Mouse (Mus musculus) embryonic facial prominence, embryonic 15.5 days (tissue): ENCODE measurements at regions not wholly inside any gene's neighbourhood (a gene's known extent, or its start where the extent isn't known, plus 50 kb on each side); places are given as distances from the start of the nearest gene placed in this dataset.

Source experiments
- ATAC-seq: fragments of 200-750 bp; cut with Nextera tagmentation; 2 replicates; pipeline ENCODE4 v1.8.0; 2017; ENCODE audit warnings: low read depth, moderate TSS enrichment; ENCODE audit not compliant: insufficient number of reproducible peaks, low FRiP score, low TSS enrichment
- H3K27ac ChIP-seq: fragments of 300-500 bp; sonication (generic); replicated peaks from 2 replicates; pipeline ENCODE4 v1.5.1; 2015; ENCODE audit warnings: mild to moderate bottlenecking, inconsistent platforms
- H3K27me3 ChIP-seq: fragments of 300-500 bp; sonication (generic); 2 replicates; pipeline ENCODE4 v1.6.1; 2015; ENCODE audit warnings: inconsistent platforms
- H3K36me3 ChIP-seq: fragments of 300-500 bp; sonication (generic); 2 replicates; pipeline ENCODE4 v1.6.1; 2015; ENCODE audit warnings: mild to moderate bottlenecking, inconsistent platforms
- H3K4me1 ChIP-seq: fragments of 300-500 bp; sonication (generic); 2 replicates; pipeline ENCODE4 v1.6.1; 2015; ENCODE audit warnings: inconsistent platforms
- H3K4me2 ChIP-seq: fragments of 300-500 bp; sonication (generic); replicated peaks from 2 replicates; pipeline ENCODE4 v1.6.1; 2015; ENCODE audit warnings: mild to moderate bottlenecking, inconsistent platforms
- H3K4me3 ChIP-seq: fragments of 300-500 bp; sonication (generic); replicated peaks from 2 replicates; pipeline ENCODE4 v1.5.1; 2015; ENCODE audit warnings: mild to moderate bottlenecking, inconsistent platforms
- H3K9ac ChIP-seq: fragments of 300-500 bp; sonication (generic); 2 replicates; pipeline ENCODE4 v1.6.1; 2015; ENCODE audit warnings: inconsistent platforms
- H3K9me3 ChIP-seq: fragments of 300-500 bp; sonication (generic); replicated peaks from 2 replicates; pipeline ENCODE4 v1.6.1; 2016; ENCODE audit warnings: inconsistent platforms
- WGBS: fragments of 180-500 bp; shearing (Covaris S2); methylation state at CpG from one replicate; pipeline ENCODE4 v1.1.7; 2015; 5-methylcytosine and 5-hydroxymethylcytosine counted together

- Histone ChIP-seq H3K27ac (no peak overlapping the region), H3K4me3 (no peak overlapping the region), H3K4me1 (0 out of 2 replicates have a peak, but pooled peaks cover 10% of the 10 kb centered on the region), H3K27me3 (no peaks in the 10 kb centered on the region), H3K9ac (no peak overlapping the region), H3K36me3 (no peaks in the 10 kb centered on the region), H3K4me2 (no peak overlapping the region), H3K9me3 (no peaks in the 10 kb centered on the region)
- 70% methylated on average over 18 of the region's 18 CpGs for WGBS
- no peak for ATAC-seq
These were observed 326.9 kb downstream of the Wdr11 start for GRCm38 (mm10) chr7:129918240-129919200.

DNA sequence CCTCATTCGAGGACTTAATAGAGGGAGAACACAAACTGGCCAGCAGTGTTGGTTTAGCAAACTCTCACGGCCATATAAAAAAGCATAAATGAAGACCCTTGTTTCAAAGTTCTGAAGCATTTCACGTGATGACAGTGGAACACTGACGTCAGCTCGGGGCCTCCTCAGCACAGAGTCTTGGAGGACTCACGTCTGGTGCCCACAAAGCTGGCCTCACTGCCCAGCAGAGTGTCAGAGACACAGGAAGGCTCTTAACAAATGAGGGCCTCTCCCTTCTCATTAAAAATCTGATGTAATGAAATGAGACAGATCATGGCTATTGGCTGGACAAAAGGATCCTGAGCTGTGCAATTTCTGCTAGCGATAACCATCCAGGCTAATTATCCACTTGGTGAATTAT lies 330.6 kb downstream of the Wdr11 start:
- H3K4me2 ChIP-seq, result no peak overlapping the region
- H3K4me1 ChIP-seq, result 0 out of 2 replicates have a peak, but pooled peaks cover 10% of the 10 kb centered on the region
- ATAC-seq, result no peak
- H3K4me3 ChIP-seq, result no peak overlapping the region
- H3K27ac ChIP-seq, result no peak overlapping the region
- H3K9me3 ChIP-seq, result no peaks in the 10 kb centered on the region
- no peak overlapping the region for H3K9ac ChIP-seq
- no peaks in the 10 kb centered on the region for H3K36me3 ChIP-seq
- no peaks in the 10 kb centered on the region for H3K27me3 ChIP-seq
- WGBS, result 78% methylated on average over 7 of the region's 7 CpGs

DNA sequence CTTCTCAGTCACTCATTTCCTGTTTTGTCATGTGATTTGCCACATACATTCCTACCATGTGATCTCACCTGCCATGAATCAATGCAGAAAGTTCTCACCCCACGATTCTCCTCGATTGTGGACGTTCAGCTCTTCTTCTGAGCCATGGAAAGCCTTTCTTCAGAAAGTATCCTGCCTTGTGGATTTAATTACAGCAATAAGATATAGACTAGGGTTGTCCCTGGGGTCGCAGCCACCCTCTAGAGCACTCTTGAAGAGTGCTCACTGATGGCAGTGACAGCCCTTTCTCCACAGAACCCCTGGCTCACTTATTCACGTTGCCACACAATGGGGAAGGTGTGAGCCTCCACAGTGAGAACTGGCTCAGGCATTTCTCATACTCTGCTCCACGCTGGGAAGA lies 345.1 kb downstream of the Wdr11 start:
- Histone ChIP-seq H3K9ac (no peak overlapping the region), H3K27me3 (no peaks in the 10 kb centered on the region), H3K4me3 (no peak overlapping the region), H3K9me3 (no peaks in the 10 kb centered on the region), H3K36me3 (no peaks in the 10 kb centered on the region), H3K27ac (no peak overlapping the region), H3K4me1 (peaks cover 6% of the 10 kb centered on the region; the same call in 1 of the 2 replicates), H3K4me2 (no peak overlapping the region)
- ATAC-seq, result no peak
- WGBS, result 73% methylated on average over 6 of the region's 6 CpGs

DNA sequence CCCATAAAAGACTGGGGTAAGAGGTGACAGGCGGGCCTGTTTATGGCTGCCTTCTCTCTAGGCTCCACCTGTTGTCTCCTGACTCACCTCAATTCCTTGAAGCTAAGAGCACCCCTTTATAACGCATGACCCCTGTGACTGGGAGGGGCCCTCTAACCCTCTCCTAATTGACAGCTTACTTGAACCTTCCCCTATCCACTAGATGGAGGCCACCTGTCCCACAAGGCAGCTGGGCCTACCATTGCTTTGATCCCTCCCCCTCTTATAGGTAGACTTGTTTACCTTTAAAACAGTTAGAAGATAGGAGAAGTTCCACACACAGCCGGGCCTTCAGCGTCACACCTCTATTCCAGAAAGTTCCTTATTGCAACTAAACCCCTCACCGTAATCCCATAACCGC lies 346.1 kb downstream of the Wdr11 start:
- 92% methylated on average over 6 of the region's 6 CpGs for WGBS
- Histone ChIP-seq H3K27me3 (no peaks in the 10 kb centered on the region), H3K9me3 (no peaks in the 10 kb centered on the region), H3K4me2 (no peak overlapping the region), H3K27ac (no peak overlapping the region), H3K4me1 (peaks cover 7% of the 10 kb centered on the region; the same call in 1 of the 2 replicates), H3K36me3 (no peaks in the 10 kb centered on the region), H3K9ac (no peak overlapping the region), H3K4me3 (no peak overlapping the region)
- no peak for ATAC-seq

DNA sequence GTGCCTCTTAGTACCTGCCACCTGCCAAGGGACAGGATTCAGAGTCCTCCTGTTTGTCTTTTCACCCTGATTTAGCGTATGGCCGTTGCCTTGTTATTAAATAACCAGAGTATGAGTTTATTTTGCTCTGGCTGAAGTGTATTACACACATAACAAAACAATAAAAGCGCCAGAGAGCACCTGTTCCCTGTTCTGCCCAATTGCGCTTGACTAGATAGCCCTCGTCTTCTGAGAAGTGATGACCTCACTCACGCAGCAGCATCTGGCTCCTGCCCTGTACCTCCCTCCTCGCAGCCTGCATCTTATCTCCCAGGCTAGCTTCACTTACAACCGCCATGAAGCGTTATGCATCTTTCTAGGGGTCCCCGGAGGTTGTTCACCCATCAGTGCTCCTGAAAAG lies 346.5 kb downstream of the Wdr11 start:
- Histone ChIP-seq H3K36me3 (no peaks in the 10 kb centered on the region), H3K27me3 (no peaks in the 10 kb centered on the region), H3K4me2 (no peak overlapping the region), H3K9me3 (no peaks in the 10 kb centered on the region), H3K4me3 (no peak overlapping the region), H3K27ac (no peak overlapping the region), H3K4me1 (peaks cover 7% of the 10 kb centered on the region; the same call in 1 of the 2 replicates), H3K9ac (no peak overlapping the region)
- no peak for ATAC-seq
- WGBS, result 88% methylated on average over 10 of the region's 10 CpGs

DNA sequence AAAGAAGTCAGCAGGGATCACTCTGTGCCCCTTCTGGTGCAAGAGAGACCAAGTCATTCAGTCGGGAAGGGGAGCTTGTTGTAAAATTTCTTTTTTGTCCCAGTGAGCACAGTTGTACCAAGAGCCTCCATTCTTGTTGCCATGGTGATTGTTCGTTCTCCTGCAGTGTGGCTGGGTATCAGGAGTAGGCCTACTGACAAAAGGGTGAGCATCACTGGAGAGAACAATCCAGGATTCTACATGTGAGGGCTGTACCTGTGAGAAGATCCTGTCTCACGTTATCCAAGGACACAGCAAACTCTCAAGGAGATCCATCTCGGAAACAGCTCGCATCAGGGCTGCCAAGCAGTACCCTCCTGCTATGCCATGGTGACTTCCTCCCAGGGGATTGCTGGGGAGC lies 347.6 kb downstream of the Wdr11 start:
- ATAC-seq, result no peak
- peaks cover 7% of the 10 kb centered on the region; the same call in 1 of the 2 replicates for H3K4me1 ChIP-seq
- no peak overlapping the region for H3K9ac ChIP-seq
- no peaks in the 10 kb centered on the region for H3K27me3 ChIP-seq
- no peak overlapping the region for H3K4me2 ChIP-seq
- H3K27ac ChIP-seq, result no peak overlapping the region
- H3K9me3 ChIP-seq, result no peaks in the 10 kb centered on the region
- 85% methylated on average over 5 of the region's 5 CpGs for WGBS
- H3K36me3 ChIP-seq, result no peaks in the 10 kb centered on the region
- H3K4me3 ChIP-seq, result no peak overlapping the region

DNA sequence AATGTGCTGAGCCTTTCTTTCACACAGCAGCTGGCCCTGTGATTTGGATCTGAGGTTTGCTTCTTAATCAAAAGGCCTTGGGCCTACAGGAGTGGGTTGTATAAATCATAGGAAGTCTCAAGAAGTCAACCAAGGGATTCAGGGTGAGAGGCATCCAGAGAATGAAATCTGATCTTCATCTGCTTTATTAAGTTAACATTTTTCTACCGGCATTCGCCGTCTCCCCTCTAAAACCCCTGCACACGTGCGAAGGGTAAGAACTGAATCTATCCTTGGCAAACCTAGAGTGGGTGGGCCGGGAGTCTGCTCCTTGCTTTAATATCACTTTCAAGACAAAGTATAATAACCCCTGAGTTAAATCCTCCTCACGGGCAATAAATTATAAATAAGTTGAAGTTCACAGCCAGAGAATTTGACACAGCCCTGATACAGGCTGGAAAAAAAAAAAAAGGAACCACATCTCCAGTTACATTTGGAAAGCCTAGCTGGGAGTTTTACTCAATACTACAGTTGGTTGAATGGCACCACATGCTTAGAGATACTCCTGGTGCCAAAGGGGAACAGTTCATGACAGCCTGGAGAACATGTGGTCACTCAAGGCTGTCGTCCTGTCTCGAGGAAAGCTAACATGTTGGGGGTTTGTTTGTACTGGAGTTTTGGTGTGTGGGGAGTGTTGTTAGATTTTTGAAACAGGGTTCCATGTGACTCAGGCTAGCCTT lies 349.8 kb downstream of the Wdr11 start:
- H3K9me3 ChIP-seq, result no peaks in the 10 kb centered on the region
- 26% methylated on average over 9 of the region's 9 CpGs for WGBS
- no peak for ATAC-seq
- H3K4me1 ChIP-seq, result peaks cover 7% of the 10 kb centered on the region; the same call in 1 of the 2 replicates
- no peaks in the 10 kb centered on the region for H3K36me3 ChIP-seq
- H3K9ac ChIP-seq, result no peak overlapping the region; the same call in 1 of the 2 replicates
- no peak overlapping the region for H3K4me3 ChIP-seq
- no peak overlapping the region for H3K27ac ChIP-seq
- H3K27me3 ChIP-seq, result no peaks in the 10 kb centered on the region
- H3K4me2 ChIP-seq, result no peak overlapping the region

DNA sequence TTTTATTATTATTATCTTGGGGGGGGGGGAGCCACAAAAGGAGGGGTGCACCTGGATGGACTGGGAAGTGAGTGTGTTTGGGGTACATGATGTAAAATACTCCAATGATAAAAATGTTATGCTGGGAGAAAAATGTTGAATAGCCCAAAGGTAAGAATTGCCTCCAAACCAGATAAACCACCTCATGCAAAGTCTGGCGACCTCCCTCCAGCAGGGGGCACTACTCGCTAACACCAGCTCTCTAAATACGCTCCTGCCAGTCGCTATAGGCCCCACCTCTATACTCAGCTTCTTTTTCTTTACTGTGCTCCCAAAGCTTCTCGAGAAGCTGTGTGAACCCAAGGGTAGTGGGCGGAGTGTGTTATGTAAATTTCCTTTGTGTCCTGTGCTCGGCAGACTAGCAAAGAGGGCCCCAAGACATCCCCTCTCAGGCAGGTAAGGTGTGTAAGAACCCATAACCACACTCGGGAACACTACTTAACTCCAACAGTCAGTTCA lies 357.0 kb downstream of the Wdr11 start:
- ATAC-seq, result no peak
- no peaks in the 10 kb centered on the region for H3K27me3 ChIP-seq
- no peak overlapping the region for H3K4me3 ChIP-seq
- no peak overlapping the region for H3K4me2 ChIP-seq
- no peak overlapping the region for H3K9ac ChIP-seq
- peak overlapping the region; percentile 87 for H3K27ac ChIP-seq
- peaks cover 17% of the 10 kb centered on the region for H3K4me1 ChIP-seq
- no peaks in the 10 kb centered on the region for H3K9me3 ChIP-seq
- 63% methylated on average over 8 of the region's 8 CpGs for WGBS
- no peaks in the 10 kb centered on the region for H3K36me3 ChIP-seq

DNA sequence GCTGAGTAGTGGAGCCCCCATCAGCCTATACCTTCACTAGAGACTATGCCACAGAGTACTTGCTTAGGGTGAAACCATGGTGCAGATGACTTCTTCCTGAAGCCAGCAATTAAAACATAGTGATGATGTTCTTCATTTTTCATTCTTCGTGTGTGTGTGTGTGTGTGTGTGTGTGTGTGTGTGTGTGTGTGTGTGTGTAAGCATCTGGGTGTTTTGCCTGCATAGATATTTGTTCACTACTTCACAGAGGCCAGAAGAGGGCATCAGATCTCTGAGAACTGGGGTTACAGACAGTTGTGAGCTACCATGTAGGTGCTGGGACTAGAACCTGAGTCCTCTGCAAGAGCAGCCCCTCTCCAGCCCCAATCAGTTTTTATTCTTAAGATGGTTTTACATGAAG lies 358.8 kb downstream of the Wdr11 start:
- 95% methylated on average over 1 of the region's 1 CpGs for WGBS
- Histone ChIP-seq H3K4me1 (peaks cover 17% of the 10 kb centered on the region), H3K9me3 (no peaks in the 10 kb centered on the region), H3K9ac (no peak overlapping the region), H3K27ac (peak overlapping the region; percentile 65; the same call in 1 of the 2 replicates), H3K4me3 (no peak overlapping the region), H3K4me2 (no peak overlapping the region), H3K27me3 (no peaks in the 10 kb centered on the region), H3K36me3 (no peaks in the 10 kb centered on the region)
- no peak for ATAC-seq

- H3K27me3 ChIP-seq, result no peaks in the 10 kb centered on the region
- no peak overlapping the region for H3K27ac ChIP-seq
- WGBS, result 85% methylated on average over 3 of the region's 3 CpGs
- H3K36me3 ChIP-seq, result no peaks in the 10 kb centered on the region
- H3K9ac ChIP-seq, result no peak overlapping the region
- H3K4me1 ChIP-seq, result peaks cover 18% of the 10 kb centered on the region
- H3K4me2 ChIP-seq, result no peak overlapping the region
- H3K4me3 ChIP-seq, result no peak overlapping the region
- H3K9me3 ChIP-seq, result no peaks in the 10 kb centered on the region
- no peak for ATAC-seq
These were observed 366.7 kb downstream of the Wdr11 start for GRCm38 (mm10) chr7:129958379-129958778.

DNA sequence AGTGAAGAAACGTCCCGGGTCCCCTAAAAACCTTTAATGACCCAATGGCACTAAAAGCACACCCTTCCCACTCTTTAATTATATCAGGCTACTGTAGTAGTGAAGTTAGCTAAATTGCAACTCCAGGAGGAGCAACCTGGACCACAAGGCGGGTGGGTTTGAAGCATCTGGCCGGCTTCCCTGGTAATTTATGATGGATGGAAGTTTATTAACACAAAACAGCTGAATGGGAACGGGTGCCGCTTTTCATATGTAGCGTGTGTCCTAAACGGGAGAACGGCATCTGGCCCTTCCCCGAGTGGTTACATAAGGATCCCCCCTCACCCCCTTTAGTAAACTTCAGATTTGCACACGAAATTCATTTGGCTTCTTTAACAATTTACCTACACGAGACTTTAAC lies 370.9 kb downstream of the Wdr11 start:
- 25% methylated on average over 12 of the region's 12 CpGs for WGBS

More for the DNA sequence above, 370.9 kb downstream of the Wdr11 start:
- no peaks in the 10 kb centered on the region for H3K9me3 ChIP-seq
- H3K4me2 ChIP-seq, result peak overlapping the region; percentile 38
- H3K9ac ChIP-seq, result no peak overlapping the region
- peaks cover 37% of the 10 kb centered on the region for H3K4me1 ChIP-seq
- H3K27me3 ChIP-seq, result no peaks in the 10 kb centered on the region
- H3K27ac ChIP-seq, result peak overlapping the region; percentile 78
- peak overlapping the region; percentile 10; the same call in 1 of the 2 replicates for H3K4me3 ChIP-seq
- no peaks in the 10 kb centered on the region for H3K36me3 ChIP-seq
- no peak for ATAC-seq
